Mouse (Mus musculus) small intestine, adult 2 months (tissue): ENCODE results near the gene Uvrag.

Source experiments
- CTCF ChIP-seq: fragments of 200-500 bp; IDR thresholded peaks from 2 replicates; pipeline ENCODE4 v1.5.1; 2012; ENCODE audit warnings: low read depth, mild to moderate bottlenecking, control low read depth, inconsistent platforms, low read length, moderate library complexity, mixed read lengths; ENCODE audit not compliant: insufficient replicate concordance, insufficient read length; ENCODE audit errors: extremely low read depth
- POLR2A ChIP-seq: fragments of 200-500 bp; IDR thresholded peaks from 2 replicates; pipeline ENCODE4 v1.6.1; 2012; ENCODE audit warnings: low read depth, mild to moderate bottlenecking, control low read depth, inconsistent platforms, low read length, moderate library complexity

DNA sequence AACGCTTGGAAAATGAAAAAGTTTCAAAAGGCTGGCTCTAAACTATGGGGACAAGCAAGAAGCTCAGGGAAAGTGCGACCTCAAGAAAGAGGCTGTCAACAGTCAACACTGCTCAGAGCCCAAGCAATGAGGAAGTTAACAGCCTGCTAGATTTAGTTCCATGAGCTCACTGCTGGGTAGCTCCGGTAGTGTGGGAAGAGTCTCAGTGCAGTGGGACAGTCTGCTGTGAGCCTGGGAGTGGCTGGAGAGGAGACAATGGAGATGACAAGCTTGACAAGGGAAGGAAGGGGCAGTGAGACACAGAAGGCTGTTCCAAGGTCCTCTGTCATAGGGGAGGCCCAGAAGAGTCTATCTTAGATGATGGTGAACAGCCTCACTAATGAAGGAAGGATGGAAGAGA, 187.3 kb downstream of the Uvrag start:
- TF ChIP-seq CTCF (no peak), POLR2A (no peak)
